Comparison of ENCODE assay signal across 20 mouse cellular contexts in the genomic region with DNA sequence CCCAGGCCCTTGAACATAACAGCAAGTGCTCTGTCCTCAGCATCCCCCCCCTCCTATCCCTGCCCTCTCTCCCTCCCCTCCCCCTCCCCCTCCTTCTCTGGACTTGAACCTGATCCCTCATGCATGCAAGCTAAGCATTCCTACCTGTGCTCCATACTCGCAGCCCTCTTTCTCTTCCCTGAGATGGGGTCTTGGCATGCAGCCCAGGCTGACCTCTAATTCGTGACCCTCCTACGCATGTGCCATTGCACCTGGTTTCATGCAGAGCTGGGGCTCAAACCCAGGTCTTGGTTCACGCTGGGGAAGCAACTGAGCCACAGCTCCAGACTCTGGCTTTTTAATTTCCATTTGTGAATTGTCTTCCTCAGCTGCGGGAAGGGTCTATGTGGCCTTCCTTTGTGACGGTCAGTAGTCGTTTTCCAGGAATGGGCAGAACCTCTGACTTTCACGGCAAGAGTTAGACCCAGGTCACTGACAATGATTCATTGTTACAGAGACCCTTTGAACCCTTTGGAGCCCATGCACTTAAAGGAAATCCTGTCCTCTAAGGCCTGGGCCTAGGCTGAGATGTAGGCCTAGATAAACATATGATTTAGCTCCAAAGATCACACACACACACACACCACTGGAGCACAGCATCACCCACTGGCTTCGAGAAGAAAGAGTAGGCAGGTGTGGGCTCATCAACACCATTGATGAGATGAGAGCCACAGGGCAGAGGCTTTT. TPM values are rescaled to one million over a fixed set of nuclear protein-coding genes. Genes with fewer than 3 reads are reported as not detected.
"Had no signal": no experiment of that assay in that cellular context is flagged by ENCODE, and none has a peak within 500 bp of the region (broad histone marks: within the 10 kb centered on the region; RNA-seq: fewer than 3 reads in every experiment).

No protein-coding gene starts in this region.

- H3K27ac ChIP-seq: left cerebral cortex, adult 2 months; limb, embryonic 10.5 days; liver, embryonic 15.5 days; macrophage; midbrain, embryonic 12.5 days had no signal

- ATAC-seq: midbrain, embryonic 16.5 days had no signal

- H3K4me1 ChIP-seq: limb, embryonic 10.5 days; liver, embryonic 15.5 days; megakaryocyte, embryonic 14.5 days; midbrain, embryonic 12.5 days had no signal

- H3K9ac ChIP-seq: liver, embryonic 15.5 days; midbrain, embryonic 12.5 days had no signal

- H3K9me3 ChIP-seq: limb, embryonic 10.5 days; liver, embryonic 15.5 days; midbrain, embryonic 12.5 days had no signal

- H3K36me3 ChIP-seq: limb, embryonic 10.5 days; liver, embryonic 15.5 days; midbrain, embryonic 12.5 days had no signal

- H3K27me3 ChIP-seq: midbrain, embryonic 12.5 days had no signal

- H3K4me2 ChIP-seq: liver, embryonic 11.5 days; liver, embryonic 15.5 days; midbrain, embryonic 12.5 days had no signal

- H3K4me3 ChIP-seq: left cerebral cortex, adult 2 months; limb, embryonic 10.5 days; liver, embryonic 15.5 days; megakaryocyte, embryonic 14.5 days; midbrain, embryonic 12.5 days had no signal

- DNase-seq: lung, adult 2 months; lung, postnatal 10 days; right cerebral cortex, postnatal 14 days; thymus, adult 18-20 months; thymus, postnatal 14 days had no signal

RNA-seq across cellular contexts. Expression of gene Grrp1, which starts 12.1 kb away (rescaled TPM):
- polyA plus RNA-seq: macrophage had no signal

RNA-seq across cellular contexts. Expression of gene Gm30191, which starts 19.3 kb away (rescaled TPM):
- total RNA-seq: layer of hippocampus, adult 8-10 months; layer of hippocampus, postnatal 25 days; left cerebral cortex, adult 2 months; left cerebral cortex, postnatal 14 days had no signal
- polyA plus RNA-seq: intestine, embryonic 14.5 days; limb, embryonic 10.5 days; limb, embryonic 14.5 days; liver, embryonic 11.5 days; liver, embryonic 15.5 days; lung, adult 2 months; macrophage; midbrain, embryonic 12.5 days; midbrain, embryonic 16.5 days; neural tube, embryonic 14.5 days; stomach, embryonic 16.5 days had no signal

RNA-seq across cellular contexts. Expression of gene E130218I03Rik, which starts 22.6 kb away (rescaled TPM):
- total RNA-seq: layer of hippocampus, adult 8-10 months; layer of hippocampus, postnatal 25 days; left cerebral cortex, adult 2 months; left cerebral cortex, postnatal 14 days had no signal
- polyA plus RNA-seq: liver, embryonic 15.5 days; lung, adult 2 months; macrophage; neural tube, embryonic 14.5 days had no signal
